Mouse (Mus musculus): ENCODE data around the gene Chit1. TPM values are rescaled to one million over a fixed set of nuclear protein-coding genes. Genes with fewer than 3 reads are reported as not detected.

Gene Chit1
- total and polyA plus RNA-seq, 2 experiments from 2014 or later = 0.19 to 0.41 TPM

- DNase-seq = no peak
These were observed 82.7 kb downstream of the Chit1 start for GRCm38 (mm10) chr1:134193674-134194197.

GRCm38 (mm10) chr1:134194298-134195022 is 83.4 kb downstream of the Chit1 start:
- TF ChIP-seq CTCF (IDR thresholded peaks at IDR 0.05; ENCODE audit: low read depth) = no peak

More at GRCm38 (mm10) chr1:134193674-134194197, 82.7 kb downstream of the Chit1 start:
- Histone ChIP-seq H3K36me3 (ENCODE audit: insufficient read depth) (no peaks in the 10 kb centered on the region), H3K4me3 (ENCODE audit: low read depth, low read length) (no peak overlapping the region), H3K4me1 (ENCODE audit: insufficient read depth) (peaks cover 3% of the 10 kb centered on the region; the same call in 1 of the 2 replicates), H3K27ac (ENCODE audit: low read depth, low read length) (no peak overlapping the region), H3K27me3 (ENCODE audit: insufficient read depth, low read length) (no peaks in the 10 kb centered on the region), H3K9ac (no peak overlapping the region), H3K9me3 (ENCODE audit: low read length) (no peaks in the 10 kb centered on the region), H3K4me2 (ENCODE audit: low read depth) (no peak overlapping the region)
- TF ChIP-seq CTCF (IDR thresholded peaks at IDR 0.05; ENCODE audit: low read depth) = no peak
- no peak for ATAC-seq
- 75% methylated on average over 7 of the region's 7 CpGs for WGBS

GRCm38 (mm10) chr1:134195117-134195516 is 84.1 kb downstream of the Chit1 start:
- DNase-seq (no peak), ATAC-seq (no peak)
- H3K36me3 ChIP-seq (ENCODE audit: insufficient read depth) = no peaks in the 10 kb centered on the region
- H3K9ac ChIP-seq = no peak overlapping the region
- no peaks in the 10 kb centered on the region for H3K9me3 ChIP-seq (ENCODE audit: low read length)
- no peak overlapping the region for H3K27ac ChIP-seq (ENCODE audit: low read depth, low read length)
- 63% methylated on average over 2 of the region's 2 CpGs for WGBS
- H3K27me3 ChIP-seq (ENCODE audit: insufficient read depth, low read length) = no peaks in the 10 kb centered on the region
- TF ChIP-seq CTCF (IDR thresholded peaks at IDR 0.05; ENCODE audit: low read depth) = no peak
- H3K4me2 ChIP-seq (ENCODE audit: low read depth) = no peak overlapping the region
- no peak overlapping the region for H3K4me3 ChIP-seq (ENCODE audit: low read depth, low read length)
- H3K4me1 ChIP-seq (ENCODE audit: insufficient read depth) = no peaks in the 10 kb centered on the region; the same call in 1 of the 2 replicates

More at GRCm38 (mm10) chr1:134194298-134195022, 83.4 kb downstream of the Chit1 start:
- H3K4me3 ChIP-seq (ENCODE audit: low read depth, low read length) = no peak overlapping the region
- no peaks in the 10 kb centered on the region for H3K27me3 ChIP-seq (ENCODE audit: insufficient read depth, low read length)
- H3K4me2 ChIP-seq (ENCODE audit: low read depth) = no peak overlapping the region
- 79% methylated on average over 16 of the region's 16 CpGs for WGBS
- no peaks in the 10 kb centered on the region for H3K9me3 ChIP-seq (ENCODE audit: low read length)
- H3K27ac ChIP-seq (ENCODE audit: low read depth, low read length) = no peak overlapping the region
- no peak overlapping the region for H3K9ac ChIP-seq
- ATAC-seq (no peak), DNase-seq (no peak)
- no peaks in the 10 kb centered on the region for H3K36me3 ChIP-seq (ENCODE audit: insufficient read depth)
- H3K4me1 ChIP-seq (ENCODE audit: insufficient read depth) = no peaks in the 10 kb centered on the region; the same call in 1 of the 2 replicates

GRCm38 (mm10) chr1:134195571-134195970 is 84.5 kb downstream of the Chit1 start:
- Histone ChIP-seq H3K4me3 (ENCODE audit: low read depth, low read length) (no peak overlapping the region), H3K9me3 (ENCODE audit: low read length) (no peaks in the 10 kb centered on the region), H3K4me1 (ENCODE audit: insufficient read depth) (peaks cover under 1% of the 10 kb centered on the region), H3K27ac (ENCODE audit: low read depth, low read length) (no peak overlapping the region), H3K36me3 (ENCODE audit: insufficient read depth) (no peaks in the 10 kb centered on the region), H3K4me2 (ENCODE audit: low read depth) (no peak overlapping the region), H3K9ac (no peak overlapping the region), H3K27me3 (ENCODE audit: insufficient read depth, low read length) (no peaks in the 10 kb centered on the region)
- TF ChIP-seq CTCF (IDR thresholded peaks at IDR 0.05; ENCODE audit: low read depth) = no peak
- DNase-seq (no peak), ATAC-seq (no peak)
- WGBS = 30% methylated on average over 3 of the region's 3 CpGs

- 44% methylated on average over 4 of the region's 4 CpGs for WGBS
- peaks cover 5% of the 10 kb centered on the region for H3K4me1 ChIP-seq (ENCODE audit: insufficient read depth)
- no peak overlapping the region for H3K4me3 ChIP-seq (ENCODE audit: low read depth, low read length)
- no peak overlapping the region for H3K9ac ChIP-seq
- no peaks in the 10 kb centered on the region for H3K9me3 ChIP-seq (ENCODE audit: low read length)
- H3K27me3 ChIP-seq (ENCODE audit: insufficient read depth, low read length) = no peaks in the 10 kb centered on the region
- DNase-seq (no peak), ATAC-seq (no peak)
- H3K36me3 ChIP-seq (ENCODE audit: insufficient read depth) = no peaks in the 10 kb centered on the region
- no peak overlapping the region for H3K27ac ChIP-seq (ENCODE audit: low read depth, low read length)
- H3K4me2 ChIP-seq (ENCODE audit: low read depth) = no peak overlapping the region
- TF ChIP-seq CTCF (IDR thresholded peaks at IDR 0.05; ENCODE audit: low read depth) = no peak
These were observed 84.9 kb downstream of the Chit1 start for GRCm38 (mm10) chr1:134195979-134196378.

GRCm38 (mm10) chr1:134196386-134196785 is 85.3 kb downstream of the Chit1 start:
- Histone ChIP-seq H3K9me3 (ENCODE audit: low read length) (no peaks in the 10 kb centered on the region), H3K27ac (ENCODE audit: low read depth, low read length) (no peak overlapping the region), H3K27me3 (ENCODE audit: insufficient read depth, low read length) (no peaks in the 10 kb centered on the region), H3K4me1 (ENCODE audit: insufficient read depth) (peaks cover 6% of the 10 kb centered on the region), H3K9ac (no peak overlapping the region), H3K4me3 (ENCODE audit: low read depth, low read length) (no peak overlapping the region), H3K4me2 (ENCODE audit: low read depth) (no peak overlapping the region), H3K36me3 (ENCODE audit: insufficient read depth) (no peaks in the 10 kb centered on the region)
- TF ChIP-seq CTCF (IDR thresholded peaks at IDR 0.05; ENCODE audit: low read depth) = peak; percentile 64
- ATAC-seq = no peak
- DNase-seq = no peak
- WGBS = 67% methylated on average over 4 of the region's 4 CpGs

GRCm38 (mm10) chr1:134197325-134197982 is 86.4 kb downstream of the Chit1 start:
- H3K36me3 ChIP-seq (ENCODE audit: insufficient read depth) = no peaks in the 10 kb centered on the region
- WGBS = 80% methylated on average over 15 of the region's 15 CpGs
- no peak for ATAC-seq

More at GRCm38 (mm10) chr1:134197325-134197982, 86.4 kb downstream of the Chit1 start:
- no peak for DNase-seq
- Histone ChIP-seq H3K4me3 (ENCODE audit: low read depth, low read length) (no peak overlapping the region), H3K4me1 (ENCODE audit: insufficient read depth) (peaks cover 12% of the 10 kb centered on the region), H3K27me3 (ENCODE audit: insufficient read depth, low read length) (no peaks in the 10 kb centered on the region), H3K27ac (ENCODE audit: low read depth, low read length) (no peak overlapping the region), H3K9me3 (ENCODE audit: low read length) (no peaks in the 10 kb centered on the region), H3K9ac (no peak overlapping the region), H3K4me2 (ENCODE audit: low read depth) (no peak overlapping the region)
- 0 out of 2 replicates have a peak, but pooled peaks have one; percentile 2 for TF ChIP-seq CTCF (IDR thresholded peaks at IDR 0.05; ENCODE audit: low read depth)
